Mouse (Mus musculus): ENCODE results near the gene Pabpc4.
"Not testable (repeated sequence)": the region's sequence is repeated elsewhere in the genome, so short reads cannot be mapped to it uniquely, and the experiment has no call there.

DNA sequence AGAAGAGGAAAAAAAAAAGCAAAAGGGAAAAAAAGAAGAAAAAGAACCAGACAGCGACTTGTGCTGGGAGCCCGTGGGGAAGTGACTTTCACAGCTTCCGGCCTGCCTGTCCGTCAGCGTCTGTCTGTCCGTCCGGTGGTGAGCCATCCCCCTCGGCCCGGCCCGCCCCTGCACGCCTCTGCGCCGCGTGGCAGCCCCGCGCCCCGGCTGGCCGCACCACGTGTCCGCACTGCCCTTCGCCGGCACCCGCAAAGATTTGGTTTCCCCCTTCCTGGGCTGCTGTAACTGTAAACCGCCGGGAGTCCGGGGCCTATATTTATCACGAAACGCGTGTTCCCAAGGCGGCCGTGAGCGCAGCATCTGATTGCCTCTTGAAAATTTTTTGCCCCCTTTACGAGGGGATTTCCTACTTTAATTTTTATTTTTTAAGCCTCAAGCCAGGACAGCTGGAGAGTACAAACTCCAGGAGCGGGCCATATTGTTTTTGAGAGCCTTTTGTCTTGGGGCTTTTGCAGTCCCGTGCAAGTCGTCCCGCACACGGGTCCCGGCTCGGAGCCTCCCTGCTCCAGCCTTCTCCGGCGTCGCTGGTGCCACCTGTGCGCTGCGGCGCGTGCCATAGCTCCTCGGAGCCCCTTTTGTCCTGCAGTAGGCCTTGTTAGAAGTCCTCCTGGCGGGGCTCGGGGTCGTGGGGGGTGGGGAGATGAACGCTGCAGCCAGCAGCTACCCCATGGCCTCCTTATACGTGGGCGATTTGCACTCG lies 20.9 kb downstream of the Pabpc4 start:
- not testable (repeated sequence) for TF ChIP-seq CTCF (IDR thresholded peaks at IDR 0.05; ENCODE audit: control insufficient read depth, insufficient read depth, insufficient read length); USF1 (IDR thresholded peaks at IDR 0.05; ENCODE audit: low read depth); CEBPB (IDR thresholded peaks at IDR 0.05; ENCODE audit: low read depth); FOSL1 (IDR thresholded peaks at IDR 0.05; ENCODE audit: insufficient read depth, low read length, poor library complexity, severe bottlenecking); MYOG (IDR thresholded peaks at IDR 0.05; ENCODE audit: control insufficient read depth, extremely low read depth, insufficient read length); MAX (IDR thresholded peaks at IDR 0.05); MYOD1 (IDR thresholded peaks at IDR 0.05; ENCODE audit: control insufficient read depth, insufficient read length, low read depth)

Data from C2C12 (cell line).